Mouse (Mus musculus): Measurements from ENCODE around the gene Fa2h.

Fa2h gene

GRCm38 (mm10) chr8:111393391-111394363, at the start of gene Fa2h:
TSS of gene Fa2h (minus strand) at chr8:111393824.
- no peak for DNase-seq (ENCODE audit: low read depth, low spot score)

- peak; percentile 63 for DNase-seq (ENCODE audit: low read depth, low spot score)
Measured at GRCm38 (mm10) chr8:111439189-111439588, 45.6 kb upstream of the Fa2h start.

- no peak for DNase-seq (ENCODE audit: low read depth, low spot score)
Measured at GRCm38 (mm10) chr8:111435071-111435828, 41.6 kb upstream of the Fa2h start.

GRCm38 (mm10) chr8:111424646-111425045, 31.0 kb upstream of the Fa2h start:
- DNase-seq (ENCODE audit: low read depth, low spot score): no peak

GRCm38 (mm10) chr8:111424181-111424580, 30.6 kb upstream of the Fa2h start:
- DNase-seq (ENCODE audit: low read depth, low spot score): no peak

GRCm38 (mm10) chr8:111422614-111423013, 29.0 kb upstream of the Fa2h start:
- DNase-seq (ENCODE audit: low read depth, low spot score): no peak

GRCm38 (mm10) chr8:111419171-111419570, 25.5 kb upstream of the Fa2h start:
- DNase-seq (ENCODE audit: low read depth, low spot score): no peak

- DNase-seq (ENCODE audit: low read depth, low spot score): no peak
Measured at GRCm38 (mm10) chr8:111418601-111419000, 25.0 kb upstream of the Fa2h start.

- DNase-seq (ENCODE audit: low read depth, low spot score): no peak
Measured at GRCm38 (mm10) chr8:111417222-111417621, 23.6 kb upstream of the Fa2h start.

- DNase-seq (ENCODE audit: low read depth, low spot score): no peak
Measured at GRCm38 (mm10) chr8:111403391-111403790, 9.8 kb upstream of the Fa2h start.

- no peak for DNase-seq (ENCODE audit: low read depth, low spot score)
Measured at GRCm38 (mm10) chr8:111391268-111391667, 2.4 kb downstream of the Fa2h start.

- no peak for DNase-seq (ENCODE audit: low read depth, low spot score)
Measured at GRCm38 (mm10) chr8:111390837-111391236, 2.8 kb downstream of the Fa2h start.

- no peak for DNase-seq (ENCODE audit: low read depth, low spot score)
Measured at GRCm38 (mm10) chr8:111389581-111389980, 4.0 kb downstream of the Fa2h start.

GRCm38 (mm10) chr8:111385915-111386314, 7.7 kb downstream of the Fa2h start:
- DNase-seq (ENCODE audit: low read depth, low spot score): no peak

GRCm38 (mm10) chr8:111384628-111385027, 9.0 kb downstream of the Fa2h start:
- DNase-seq (ENCODE audit: low read depth, low spot score): no peak

- no peak for DNase-seq (ENCODE audit: low read depth, low spot score)
Measured at GRCm38 (mm10) chr8:111375192-111375591, 18.4 kb downstream of the Fa2h start.

- no peak for DNase-seq (ENCODE audit: low read depth, low spot score)
Measured at GRCm38 (mm10) chr8:111369711-111370110, 23.9 kb downstream of the Fa2h start.

GRCm38 (mm10) chr8:111367350-111367749, 26.3 kb downstream of the Fa2h start:
- no peak for DNase-seq (ENCODE audit: low read depth, low spot score)

GRCm38 (mm10) chr8:111366610-111367234, 26.9 kb downstream of the Fa2h start:
- DNase-seq (ENCODE audit: low read depth, low spot score): no peak

GRCm38 (mm10) chr8:111363489-111363888, 30.1 kb downstream of the Fa2h start:
- DNase-seq (ENCODE audit: low read depth, low spot score): no peak

GRCm38 (mm10) chr8:111360579-111361209, 32.9 kb downstream of the Fa2h start:
- DNase-seq (ENCODE audit: low read depth, low spot score): no peak

- DNase-seq (ENCODE audit: low read depth, low spot score): no peak
Measured at GRCm38 (mm10) chr8:111359936-111360335, 33.7 kb downstream of the Fa2h start.
